Mouse (Mus musculus): ENCODE results near the gene Irf6.

GRCm38 (mm10) chr1:193188257-193188656 lies 35.3 kb downstream of the Irf6 start:
- no peak for TF ChIP-seq EP300 (IDR thresholded peaks at IDR 0.05; ENCODE audit: low read depth in 1 of 2, low read length in 2 of 2)
- no peak for TF ChIP-seq CHD1 (IDR thresholded peaks at IDR 0.05; ENCODE audit: low read depth, low read length)
- TF ChIP-seq ZC3H11A (IDR thresholded peaks at IDR 0.05; ENCODE audit: low read depth, low read length): no peak
- no peak for TF ChIP-seq GATA1 (IDR thresholded peaks at IDR 0.05; ENCODE audit: low read depth, low read length)
- no peak for TF ChIP-seq USF2 (IDR thresholded peaks at IDR 0.05; ENCODE audit: borderline replicate concordance in 1 of 2, insufficient read depth in 1 of 2, low read depth in 1 of 2, low read length in 2 of 2)
- TF ChIP-seq CTCF (IDR thresholded peaks at IDR 0.05 in 2 of 3, conservative IDR thresholded peaks at IDR 0.05 in 1 of 3; ENCODE audit: control insufficient read depth in 1 of 3, insufficient read depth in 1 of 3, low read depth in 2 of 3, low read length in 3 of 3, poor library complexity in 1 of 3, severe bottlenecking in 1 of 3): no peak
- no peak for TF ChIP-seq SIN3A (IDR thresholded peaks at IDR 0.05; ENCODE audit: low read length)
- no peak for TF ChIP-seq POLR2A (IDR thresholded peaks at IDR 0.05; ENCODE audit: control insufficient read depth in 1 of 2, insufficient read depth in 1 of 2, low read depth in 1 of 2, low read length in 2 of 2, poor library complexity in 1 of 2)
- TF ChIP-seq MYB (IDR thresholded peaks at IDR 0.05; ENCODE audit: low read depth, low read length): no peak
- no peak for TF ChIP-seq USF1 (IDR thresholded peaks at IDR 0.05; ENCODE audit: low read depth, low read length)
- TF ChIP-seq RAD21 (IDR thresholded peaks at IDR 0.05; ENCODE audit: low read depth, low read length): no peak
- TF ChIP-seq NELFE (IDR thresholded peaks at IDR 0.05; ENCODE audit: low read depth, low read length): no peak
- no peak for TF ChIP-seq UBTF (IDR thresholded peaks at IDR 0.05; ENCODE audit: borderline replicate concordance, insufficient read depth, low read depth, low read length)
- no peak for TF ChIP-seq MYC (IDR thresholded peaks at IDR 0.05; ENCODE audit: low read depth, low read length)
